Mouse (Mus musculus) midbrain, embryonic 16.5 days (tissue): ENCODE results near the gene Btbd3. TPM values are rescaled to one million over a fixed set of nuclear protein-coding genes. Genes with fewer than 3 reads are reported as not detected.

Experiments used
- ATAC-seq: fragments of 200-750 bp; cut with Nextera tagmentation; 2 replicates; pipeline ENCODE4 v1.8.0; 2017; ENCODE audit warnings: moderate TSS enrichment
- H3K27ac ChIP-seq: fragments of 300-500 bp; sonication (generic); 2 replicates; pipeline ENCODE4 v1.5.1; 2014; ENCODE audit warnings: mild to moderate bottlenecking, low read length, mixed read lengths
- H3K27me3 ChIP-seq: fragments of 300-500 bp; sonication (generic); 2 replicates; pipeline ENCODE4 v1.6.1; 2014; ENCODE audit warnings: low read depth, low read length, mixed read lengths; ENCODE audit not compliant: control insufficient read depth, insufficient read depth
- H3K36me3 ChIP-seq: fragments of 300-500 bp; sonication (generic); 2 replicates; pipeline ENCODE4 v1.6.1; 2014; ENCODE audit warnings: mild to moderate bottlenecking, low read length, moderate library complexity, mixed read lengths; ENCODE audit not compliant: control insufficient read depth, insufficient read depth
- H3K4me1 ChIP-seq: fragments of 300-500 bp; sonication (generic); 2 replicates; pipeline ENCODE4 v1.6.1; 2014; ENCODE audit warnings: mild to moderate bottlenecking, low read length, mixed read lengths; ENCODE audit not compliant: control insufficient read depth, insufficient read depth
- H3K4me2 ChIP-seq: fragments of 300-500 bp; sonication (generic); 2 replicates; pipeline ENCODE4 v1.6.1; 2014; ENCODE audit warnings: mild to moderate bottlenecking, low read length, mixed read lengths
- H3K4me3 ChIP-seq: fragments of 300-500 bp; sonication (generic); 2 replicates; pipeline ENCODE4 v1.5.1; 2014; ENCODE audit warnings: low read depth, mild to moderate bottlenecking, low read length, moderate library complexity, mixed read lengths
- H3K9ac ChIP-seq: fragments of 300-500 bp; sonication (generic); 2 replicates; pipeline ENCODE4 v1.6.1; 2014; ENCODE audit warnings: low read depth, low read length, mixed read lengths
- H3K9me3 ChIP-seq: fragments of 300-500 bp; sonication (generic); replicated peaks from 2 replicates; pipeline ENCODE4 v1.6.1; 2014; ENCODE audit warnings: mild to moderate bottlenecking, low read length, mixed read lengths; ENCODE audit not compliant: control insufficient read depth, poor library complexity, severe bottlenecking
- WGBS: fragments of 180-500 bp; shearing (Covaris S2); extraction: QIAGEN DNeasy Blood & Tissue Kit; methylation state at CpG from one replicate; pipeline ENCODE4 v1.1.7; 2014; 5-methylcytosine and 5-hydroxymethylcytosine counted together
- polyA plus RNA-seq: library from polyadenylated mRNA; unstranded; fragments of >200 nt; fragmentation: Nextera tagmentation; extraction: Ambion mirVana; gene quantifications from 2 replicates; pipeline ENCODE4 v1.2.1, GENCODE M21; 2015

Gene Btbd3
- polyA plus RNA-seq, 1 experiment from 2014 or later, result 45.0 TPM

DNA sequence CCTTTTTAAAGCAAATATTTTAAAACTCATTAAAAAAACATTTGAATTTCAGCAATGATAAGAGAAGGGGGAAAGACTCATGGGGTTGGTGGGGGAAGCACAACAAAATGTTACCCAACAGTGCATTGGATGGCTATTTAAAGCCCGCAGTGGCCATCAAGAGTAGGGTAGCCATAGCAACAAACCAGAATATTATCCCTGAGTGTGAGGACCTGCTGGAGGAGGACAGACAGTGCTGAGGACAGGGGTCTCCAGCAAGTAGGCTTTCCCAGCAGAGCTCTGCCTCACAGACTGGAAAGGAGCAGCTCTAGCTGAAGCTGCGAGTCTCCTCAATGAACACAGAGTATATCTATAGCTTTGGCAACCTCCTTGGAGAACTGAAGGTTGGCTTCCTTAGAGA is 331.0 kb downstream of the Btbd3 start:
- Histone ChIP-seq H3K9me3 (no peaks in the 10 kb centered on the region), H3K4me2 (no peak overlapping the region), H3K27me3 (no peaks in the 10 kb centered on the region), H3K27ac (no peak overlapping the region), H3K9ac (no peak overlapping the region), H3K4me1 (no peaks in the 10 kb centered on the region), H3K4me3 (no peak overlapping the region), H3K36me3 (no peaks in the 10 kb centered on the region)
- 75% methylated on average over 2 of the region's 2 CpGs for WGBS
- peak; percentile 56; the same call in 1 of the 2 replicates for ATAC-seq

DNA sequence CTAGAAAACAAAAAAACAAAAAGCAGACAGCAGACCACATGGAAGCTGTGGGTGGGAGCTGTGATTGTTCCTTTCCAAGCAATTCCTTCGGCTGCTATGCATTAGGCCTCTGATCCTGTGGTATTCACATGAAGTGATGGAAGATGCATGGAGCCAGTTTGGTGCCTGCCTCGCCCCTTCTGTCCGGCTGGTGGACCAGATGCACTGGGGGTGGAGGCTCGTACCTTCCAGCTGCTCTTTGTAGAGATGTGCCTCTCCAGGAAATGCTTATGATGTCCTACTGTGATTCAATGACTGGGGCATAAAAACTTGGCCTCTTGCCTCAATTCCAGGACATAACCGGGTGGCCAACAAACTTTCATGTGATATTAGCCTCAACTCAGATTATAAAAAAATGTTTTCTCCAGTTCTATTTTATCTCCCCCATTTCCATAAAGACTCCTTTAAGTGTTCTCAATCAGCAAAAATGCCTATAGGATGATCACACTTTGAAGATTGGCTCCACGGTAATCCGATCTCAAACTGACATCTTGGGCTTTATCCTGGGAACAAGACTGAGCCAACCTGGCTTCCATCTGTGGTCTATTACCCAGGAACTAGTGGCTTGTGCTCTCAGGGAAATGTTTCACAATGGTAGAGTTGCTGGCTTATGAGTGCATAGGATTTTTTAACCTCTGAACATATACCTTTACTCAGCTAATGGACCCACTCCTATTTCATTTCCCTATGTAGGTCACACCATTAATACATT is 331.6 kb downstream of the Btbd3 start:
- Histone ChIP-seq H3K4me3 (no peak overlapping the region), H3K9me3 (no peaks in the 10 kb centered on the region), H3K9ac (no peak overlapping the region), H3K4me1 (no peaks in the 10 kb centered on the region), H3K27ac (no peak overlapping the region), H3K4me2 (no peak overlapping the region), H3K36me3 (no peaks in the 10 kb centered on the region), H3K27me3 (no peaks in the 10 kb centered on the region)
- WGBS, result 88% methylated on average over 7 of the region's 7 CpGs
- ATAC-seq, result no peak

DNA sequence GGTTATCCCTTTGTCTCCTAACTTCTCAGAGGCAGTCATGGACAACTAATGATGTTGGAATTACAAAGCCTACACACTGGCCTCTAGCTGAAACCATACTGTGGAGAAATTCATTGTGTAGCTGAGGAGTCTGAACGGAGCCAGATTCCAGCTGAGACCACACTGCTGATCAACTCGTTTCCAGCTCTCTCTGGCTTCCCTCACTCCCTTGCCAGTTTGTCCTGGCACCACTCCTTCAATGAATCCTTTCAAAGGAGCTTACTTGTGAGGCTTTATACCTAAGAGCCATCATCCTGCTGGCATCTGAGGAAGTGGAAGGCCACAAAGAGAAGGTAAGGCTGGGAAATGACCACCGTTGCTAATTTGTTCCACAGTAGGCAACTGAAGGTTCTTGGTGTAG is 332.7 kb downstream of the Btbd3 start:
- Histone ChIP-seq H3K4me1 (no peaks in the 10 kb centered on the region), H3K9me3 (no peaks in the 10 kb centered on the region), H3K4me2 (no peak overlapping the region), H3K4me3 (no peak overlapping the region), H3K9ac (no peak overlapping the region), H3K36me3 (no peaks in the 10 kb centered on the region), H3K27ac (no peak overlapping the region), H3K27me3 (no peaks in the 10 kb centered on the region)
- no peak for ATAC-seq
- 53% methylated on average over 3 of the region's 3 CpGs for WGBS

DNA sequence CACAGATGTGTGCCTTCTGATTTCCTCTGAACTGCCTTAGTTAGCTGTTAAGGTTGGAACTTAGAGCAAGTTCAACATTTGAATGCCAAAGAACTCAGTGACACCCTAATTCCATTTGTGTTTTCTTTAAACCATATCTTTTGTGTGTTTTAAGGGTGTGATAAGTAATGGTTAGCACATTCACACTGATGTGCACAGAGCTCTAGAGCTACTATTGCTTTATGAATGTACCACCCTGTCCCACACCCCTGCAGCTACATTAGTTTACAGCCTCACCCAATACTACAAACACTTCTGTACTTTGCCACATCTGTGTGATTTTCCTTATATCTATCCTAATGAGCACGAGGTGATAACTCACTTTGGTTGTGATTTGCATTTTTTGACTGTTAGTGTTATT is 333.9 kb downstream of the Btbd3 start:
- no peak overlapping the region for H3K27ac ChIP-seq
- no peak overlapping the region for H3K4me2 ChIP-seq
- H3K9me3 ChIP-seq, result no peaks in the 10 kb centered on the region
- H3K9ac ChIP-seq, result no peak overlapping the region
- no peaks in the 10 kb centered on the region for H3K27me3 ChIP-seq
- H3K4me3 ChIP-seq, result no peak overlapping the region
- no peak for ATAC-seq
- no peaks in the 10 kb centered on the region for H3K36me3 ChIP-seq
- WGBS, result 87% methylated on average over 1 of the region's 1 CpGs
- no peaks in the 10 kb centered on the region for H3K4me1 ChIP-seq

DNA sequence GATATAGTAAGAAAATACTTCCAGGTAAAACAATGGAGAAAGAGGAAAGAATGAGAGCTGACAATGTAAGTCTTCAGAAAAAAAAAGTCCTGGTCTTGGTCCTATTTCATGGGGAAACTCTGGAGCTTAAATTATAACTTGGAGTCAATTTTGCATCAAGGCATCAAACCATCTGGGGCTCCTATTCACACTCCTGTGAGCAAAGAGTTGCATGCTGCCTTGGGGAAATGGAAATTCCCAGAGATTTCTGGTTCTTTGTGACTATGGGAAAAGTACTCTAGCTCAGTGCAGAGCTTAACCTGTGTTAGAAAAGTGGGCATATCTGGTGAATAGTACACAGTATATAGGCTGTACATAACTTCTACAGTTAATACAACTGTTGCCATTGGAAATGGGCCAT is 356.0 kb downstream of the Btbd3 start:
- no peak for ATAC-seq
- no peaks in the 10 kb centered on the region for H3K9me3 ChIP-seq
- H3K36me3 ChIP-seq, result no peaks in the 10 kb centered on the region
- no peak overlapping the region for H3K27ac ChIP-seq
- H3K27me3 ChIP-seq, result no peaks in the 10 kb centered on the region
- no peak overlapping the region for H3K4me2 ChIP-seq
- H3K4me1 ChIP-seq, result no peaks in the 10 kb centered on the region
- H3K4me3 ChIP-seq, result no peak overlapping the region
- H3K9ac ChIP-seq, result no peak overlapping the region

DNA sequence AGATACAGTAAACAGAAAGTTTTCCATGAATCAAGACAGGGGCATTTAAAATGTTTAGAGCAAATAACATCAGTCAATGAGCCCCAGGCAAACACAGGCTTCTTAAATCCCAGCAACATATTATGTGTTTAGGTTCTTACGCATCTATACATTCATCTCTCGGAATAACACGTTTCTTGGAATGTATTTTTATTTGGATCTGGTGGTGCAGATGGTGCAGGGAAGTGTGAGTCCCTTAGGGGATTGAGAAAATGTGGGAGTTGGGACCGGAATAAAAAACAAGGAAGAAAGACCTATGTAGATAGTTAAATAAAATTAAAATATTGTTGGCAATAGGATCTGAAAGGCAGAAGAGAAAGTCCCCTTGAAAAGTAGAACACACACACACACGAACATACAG is 361.1 kb downstream of the Btbd3 start:
- 89% methylated on average over 5 of the region's 5 CpGs for WGBS
- no peaks in the 10 kb centered on the region for H3K36me3 ChIP-seq
- no peak for ATAC-seq

More for the DNA sequence above, 361.1 kb downstream of the Btbd3 start:
- Histone ChIP-seq H3K27me3 (no peaks in the 10 kb centered on the region), H3K9ac (no peak overlapping the region), H3K27ac (no peak overlapping the region), H3K4me2 (no peak overlapping the region), H3K9me3 (no peaks in the 10 kb centered on the region), H3K4me1 (no peaks in the 10 kb centered on the region), H3K4me3 (no peak overlapping the region)
